Mouse (Mus musculus) forelimb bud, embryonic 11.5 days (tissue): ENCODE measurements around the gene Cd247.

Experiments used
- DNase-seq: peaks from one replicate; pipeline ENCODE4 v3.0.0-alpha.2; 2012; ENCODE audit warnings: low read depth, low spot score

Gene Cd247

DNA sequence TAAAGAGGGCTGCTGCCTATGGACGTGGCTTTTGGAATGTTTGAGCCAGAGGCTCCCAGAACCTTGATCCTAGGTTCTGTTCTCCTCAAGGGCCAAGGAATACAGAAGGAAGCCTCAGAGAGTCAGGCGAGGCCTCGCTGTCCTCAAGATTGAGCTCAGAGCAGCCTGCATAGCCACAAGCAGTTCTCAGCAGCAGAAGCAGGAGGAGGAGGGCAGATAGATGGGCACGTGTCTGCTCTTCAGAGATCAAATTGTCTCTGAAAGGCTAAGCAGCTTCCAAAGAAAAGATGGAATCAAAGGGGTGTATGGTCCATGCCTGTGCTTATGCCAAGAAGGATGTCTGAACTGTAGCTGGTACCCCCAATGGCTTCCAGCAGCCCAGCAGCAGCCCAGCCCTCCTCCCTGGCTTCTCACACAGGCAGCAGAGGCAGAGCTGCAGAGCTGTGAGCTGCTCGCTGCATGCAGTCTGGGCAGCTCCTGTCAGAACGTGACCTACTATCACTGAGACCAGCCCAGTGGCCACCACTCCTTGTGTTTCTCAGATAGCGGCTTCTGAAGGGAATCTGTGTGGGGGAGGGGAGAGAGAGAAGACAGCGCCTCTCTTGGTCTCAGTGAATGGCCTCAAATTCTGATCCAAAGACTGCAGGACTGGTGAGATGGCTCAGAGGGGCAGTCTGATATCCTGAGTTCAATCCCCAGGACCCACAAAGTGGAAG is 29.8 kb downstream of the Cd247 start:
- DNase-seq: no peak

DNA sequence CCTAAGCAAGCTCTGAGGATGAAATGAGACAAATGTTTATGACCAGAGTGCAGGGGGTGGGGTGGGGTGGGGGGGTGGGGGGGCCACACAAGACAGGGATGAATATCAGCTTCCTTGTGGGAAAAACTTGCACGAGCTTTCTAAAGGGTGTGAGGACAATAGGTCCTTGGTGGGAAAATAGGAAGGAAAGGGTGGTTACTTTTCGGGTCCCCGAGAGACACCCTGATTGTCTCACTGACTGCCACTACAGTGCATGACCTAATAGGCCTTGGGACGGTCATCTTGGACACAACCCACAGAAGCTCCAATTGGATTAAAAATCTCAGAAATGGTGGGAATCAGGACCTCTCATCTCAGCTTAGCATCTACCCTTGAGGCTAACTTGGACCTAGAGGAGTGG is 30.7 kb downstream of the Cd247 start:
- DNase-seq: no peak

DNA sequence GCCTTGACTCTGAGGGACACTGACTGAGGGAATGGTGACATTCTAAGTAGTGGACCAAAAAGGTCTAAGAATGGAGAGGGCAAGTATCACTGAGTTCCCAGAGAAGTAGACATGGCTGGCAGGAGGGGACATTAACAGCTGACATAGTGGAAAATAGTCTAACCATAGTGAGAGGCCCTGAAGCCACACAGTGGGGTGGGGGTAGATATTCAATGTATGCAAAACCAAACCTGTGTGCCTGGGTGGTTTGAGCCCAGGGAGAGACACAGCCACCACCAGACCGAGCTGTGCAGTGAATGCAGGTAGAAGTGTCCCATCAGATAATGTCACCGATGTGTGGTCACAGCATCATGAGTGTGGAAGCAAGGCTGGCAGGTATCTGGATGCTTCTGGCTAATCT is 33.5 kb downstream of the Cd247 start:
- no peak for DNase-seq

DNA sequence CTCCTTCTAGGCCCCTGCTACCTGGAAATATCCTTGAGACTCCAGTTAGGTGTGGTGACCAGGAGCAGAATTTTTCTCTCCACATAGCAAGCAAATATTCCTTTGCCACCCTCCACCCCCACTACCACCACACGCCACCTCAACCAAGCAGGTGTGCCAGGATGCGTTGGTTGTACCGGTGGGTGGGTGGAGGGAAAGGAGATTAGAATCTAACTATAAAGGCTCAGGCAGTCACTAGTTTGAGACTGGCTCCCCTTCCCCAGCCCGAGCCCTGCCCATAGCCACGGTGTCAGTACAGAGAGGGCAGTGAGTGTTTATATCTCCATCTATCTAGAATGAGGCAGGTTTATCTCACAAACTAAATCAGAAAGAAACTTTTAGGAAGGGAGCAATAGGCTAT is 39.7 kb downstream of the Cd247 start:
- no peak for DNase-seq

DNA sequence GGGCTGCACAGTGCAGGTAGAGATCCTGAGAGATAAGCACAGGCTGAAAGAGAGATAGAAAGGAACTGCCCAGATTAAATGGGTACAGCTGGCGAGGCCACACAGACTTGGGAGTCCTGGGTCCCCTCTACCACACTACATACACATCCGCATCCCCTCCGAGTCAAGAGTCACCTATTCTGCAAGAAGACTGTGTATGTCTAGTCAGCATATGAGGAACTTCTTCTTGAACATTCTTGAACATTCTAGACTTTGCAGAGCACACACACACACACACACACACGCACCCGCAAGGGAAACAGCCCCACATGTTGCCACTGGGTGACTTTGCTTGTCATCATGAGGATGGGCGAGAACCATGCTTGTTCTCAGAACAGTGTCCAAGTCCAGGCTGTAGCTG is 40.1 kb downstream of the Cd247 start:
- DNase-seq: no peak

DNA sequence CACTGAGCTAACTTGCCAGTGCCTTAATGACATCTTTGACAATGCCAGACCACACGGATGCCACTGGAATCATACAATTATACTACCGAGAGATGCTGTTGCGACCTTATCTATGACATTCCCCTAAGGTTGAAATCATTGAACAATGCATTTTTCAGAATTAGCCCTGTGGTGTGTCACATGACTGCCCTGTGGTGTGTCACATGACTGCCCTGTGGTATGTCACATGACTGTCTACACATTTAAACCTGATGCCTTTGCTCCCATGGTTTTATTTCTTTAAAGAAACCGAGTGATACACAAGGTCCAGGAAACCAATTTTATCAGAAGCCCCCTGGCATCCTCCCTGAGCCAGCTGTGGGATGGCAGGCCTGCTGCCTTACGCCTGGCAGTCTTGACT is 41.4 kb downstream of the Cd247 start:
- DNase-seq: no peak

DNA sequence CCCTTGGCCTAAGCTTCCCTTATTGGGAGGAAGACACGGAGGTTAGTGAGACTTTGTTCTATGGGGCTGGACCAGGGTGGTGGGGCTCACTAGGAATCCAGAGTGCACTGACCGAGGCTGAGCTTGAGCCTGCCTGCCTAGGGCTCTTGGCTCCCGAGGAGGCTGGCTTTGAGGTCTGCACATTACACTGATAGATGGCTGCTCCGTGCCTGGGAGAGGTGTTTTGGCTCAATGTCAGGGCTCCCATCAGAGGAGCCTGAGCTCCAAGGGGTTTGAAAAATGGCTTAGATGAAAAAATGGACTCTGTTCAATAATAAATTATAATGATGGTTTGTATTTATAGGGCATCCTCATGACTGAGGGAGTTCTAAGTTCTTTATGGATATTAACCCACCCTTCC is 44.8 kb downstream of the Cd247 start:
- DNase-seq: no peak

DNA sequence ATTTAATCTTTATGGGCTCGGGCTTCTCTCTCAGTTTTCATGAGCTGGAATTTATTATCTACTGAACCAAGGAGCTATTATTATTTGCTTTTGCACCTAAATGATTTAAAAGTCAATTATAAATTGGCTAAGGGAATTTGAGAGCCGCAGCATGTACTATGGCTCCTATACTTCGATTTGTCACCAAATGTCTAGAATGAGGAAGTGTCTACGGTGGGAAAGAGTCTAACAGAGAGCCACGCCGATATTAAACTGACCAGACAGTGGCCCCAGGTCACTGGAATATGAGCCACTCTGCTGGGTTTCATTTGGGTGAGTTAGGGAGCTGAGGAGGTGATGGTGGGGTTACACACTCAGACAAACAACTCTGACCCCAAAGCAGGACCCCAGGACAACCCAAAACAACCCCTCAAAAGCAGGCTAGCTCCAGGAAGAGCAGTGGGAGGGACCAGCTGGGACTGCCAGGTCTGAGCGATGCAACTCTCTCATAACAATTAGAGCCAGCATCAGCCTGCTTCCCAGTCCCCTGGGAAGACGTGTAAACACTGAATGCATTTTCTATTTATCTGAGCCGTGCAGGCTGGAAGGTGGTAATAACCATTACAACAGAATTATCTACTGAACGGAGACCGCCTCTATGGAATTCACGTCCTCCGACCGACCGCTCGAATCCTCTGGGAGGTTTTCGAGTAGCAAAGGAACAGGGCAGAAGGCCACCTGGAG is 45.6 kb downstream of the Cd247 start:
- DNase-seq: no peak

DNA sequence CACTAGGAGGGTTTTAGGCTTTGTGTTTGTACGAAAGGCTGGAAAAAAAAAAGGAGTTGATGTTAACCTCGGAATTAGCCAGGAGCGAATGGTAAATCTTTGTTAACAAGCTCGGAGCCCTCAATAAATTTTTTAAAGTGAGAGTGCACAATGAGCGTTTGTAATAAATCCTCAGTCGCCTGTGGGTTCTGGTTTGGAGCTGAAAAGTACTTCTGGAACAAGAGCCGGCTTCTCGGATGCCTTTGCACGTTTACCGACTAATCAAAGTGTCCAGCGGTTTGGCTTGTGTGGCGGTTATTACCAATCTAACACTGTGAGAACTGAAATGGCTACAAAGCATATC is 46.1 kb downstream of the Cd247 start:
- peak; percentile 69 for DNase-seq

DNA sequence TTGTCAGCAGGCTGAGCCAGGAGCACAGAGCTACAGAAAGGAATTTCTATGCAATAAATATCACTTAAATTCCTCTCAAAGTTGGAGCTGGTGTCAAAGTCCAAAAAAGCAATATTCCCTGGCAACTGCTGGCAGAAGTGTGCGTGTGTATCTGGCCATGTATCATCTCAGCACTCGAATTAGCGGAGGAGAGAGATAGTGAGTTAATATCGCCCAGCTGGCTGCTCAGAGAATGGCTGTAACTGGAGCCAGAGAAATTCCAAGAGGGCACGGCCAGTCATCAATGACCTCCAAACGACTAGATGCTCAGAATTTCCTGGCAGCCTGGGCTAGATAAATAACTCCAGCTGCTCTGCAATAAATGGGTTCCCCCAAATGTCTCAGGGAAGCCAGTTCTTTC is 48.0 kb downstream of the Cd247 start:
- DNase-seq: peak; percentile 74

DNA sequence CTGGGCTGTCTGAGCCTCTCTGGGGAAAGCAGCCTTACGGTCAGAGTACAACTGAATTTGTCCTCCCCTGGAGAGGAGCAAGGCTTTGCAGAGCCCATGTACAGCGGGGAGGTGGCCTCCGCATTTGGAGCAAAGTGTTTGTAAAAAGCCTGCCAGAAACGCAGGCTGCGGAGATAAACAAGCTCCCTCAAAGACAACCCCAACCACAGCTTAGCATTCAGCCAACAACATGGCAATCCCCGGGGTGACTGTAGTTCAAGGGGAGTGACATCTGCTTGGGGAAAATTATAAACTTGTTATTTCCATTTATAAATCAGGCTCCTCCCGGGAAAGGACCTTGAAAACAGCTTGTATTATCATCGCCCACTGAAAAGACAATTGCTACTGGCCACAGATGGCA is 49.1 kb downstream of the Cd247 start:
- no peak for DNase-seq

DNA sequence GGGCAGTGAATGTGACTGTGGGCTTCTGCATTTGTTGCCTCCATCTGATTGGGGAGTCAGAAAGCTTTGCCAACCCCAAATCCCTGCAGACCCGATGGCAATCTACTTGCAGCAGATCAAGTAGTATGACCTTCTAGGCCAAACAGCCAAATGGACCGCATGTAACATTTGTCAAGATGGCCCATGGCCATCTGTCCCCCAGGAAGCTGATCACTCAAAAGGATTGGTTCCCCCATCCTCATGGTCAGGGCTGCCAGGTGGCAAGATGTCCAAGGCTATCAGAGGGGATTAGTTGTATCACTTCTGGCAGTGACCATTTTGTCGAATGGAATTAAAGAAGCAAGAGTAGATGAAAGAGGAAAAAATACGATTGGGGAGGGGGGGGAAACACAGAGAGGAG is 50.7 kb downstream of the Cd247 start:
- DNase-seq: no peak

DNA sequence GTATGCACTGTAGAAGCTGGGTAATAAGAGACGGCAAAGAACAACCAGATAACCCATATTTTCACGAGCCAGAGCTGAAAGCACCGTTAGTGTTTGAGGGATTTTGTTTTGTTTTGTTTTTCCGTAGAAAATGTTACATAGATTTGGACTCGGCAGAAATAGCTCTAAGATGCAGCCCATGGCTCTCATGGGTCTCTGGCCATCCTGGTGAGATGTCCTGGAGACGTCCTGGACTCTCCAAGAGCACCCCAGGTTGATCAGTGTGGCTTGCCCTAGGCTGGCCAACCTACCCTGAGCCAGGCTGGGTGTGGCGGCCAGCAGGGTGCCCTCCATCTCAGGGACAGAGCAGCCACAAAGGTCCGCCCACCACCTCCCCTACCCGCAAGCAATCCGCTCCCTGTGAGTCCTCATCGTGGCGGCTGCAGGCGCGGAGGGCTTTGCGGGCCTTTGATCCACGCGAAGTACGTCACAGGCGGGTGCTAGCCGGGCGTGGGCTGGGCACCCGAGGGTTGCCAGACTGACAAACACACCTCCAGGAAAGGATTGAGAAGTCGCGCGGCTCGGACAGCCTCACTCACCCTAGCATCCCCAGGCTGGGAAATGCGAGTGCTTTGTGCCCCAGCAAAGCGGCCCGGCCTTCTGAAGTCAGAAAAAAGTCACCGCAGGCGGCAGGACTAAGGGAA is 52.2 kb downstream of the Cd247 start:
- no peak for DNase-seq

DNA sequence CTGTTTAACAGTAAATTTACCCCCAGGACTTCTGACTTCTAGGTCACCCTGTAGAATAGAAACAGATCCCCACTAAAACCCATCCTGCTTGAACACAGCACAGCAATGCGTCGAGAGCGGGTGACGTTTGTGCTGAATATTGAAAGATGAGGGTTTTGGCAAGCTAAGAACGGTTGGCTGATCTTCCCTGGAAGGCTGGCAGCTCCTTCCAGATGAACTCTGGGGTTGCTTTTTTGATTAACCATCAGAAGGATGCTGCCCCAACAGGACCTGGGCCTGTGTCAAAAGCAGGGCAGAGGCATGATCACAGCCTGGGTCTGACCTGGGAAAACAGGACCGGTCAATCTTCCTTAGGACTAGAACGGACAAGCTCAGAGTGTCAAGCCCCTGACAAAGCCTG is 53.7 kb downstream of the Cd247 start:
- no peak for DNase-seq

DNA sequence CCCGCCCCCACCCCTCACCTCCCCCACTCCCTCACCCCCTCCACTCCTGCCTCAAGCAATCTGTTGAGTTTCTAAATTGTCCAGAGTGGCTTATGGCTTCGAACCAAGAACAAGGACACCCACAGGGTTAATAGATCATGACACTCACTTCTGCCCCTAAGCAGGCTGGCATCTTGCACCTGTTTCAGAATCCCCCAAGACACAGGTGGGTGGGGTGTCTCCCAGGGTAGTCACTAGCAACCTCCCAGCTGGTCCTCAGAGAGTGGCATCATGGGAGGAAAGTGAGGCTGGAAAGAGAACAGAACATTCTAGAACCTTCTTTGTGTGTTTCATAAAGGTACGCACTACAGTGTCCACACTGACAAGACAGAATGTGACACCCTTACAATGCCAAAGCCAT is 55.1 kb downstream of the Cd247 start:
- DNase-seq: no peak

DNA sequence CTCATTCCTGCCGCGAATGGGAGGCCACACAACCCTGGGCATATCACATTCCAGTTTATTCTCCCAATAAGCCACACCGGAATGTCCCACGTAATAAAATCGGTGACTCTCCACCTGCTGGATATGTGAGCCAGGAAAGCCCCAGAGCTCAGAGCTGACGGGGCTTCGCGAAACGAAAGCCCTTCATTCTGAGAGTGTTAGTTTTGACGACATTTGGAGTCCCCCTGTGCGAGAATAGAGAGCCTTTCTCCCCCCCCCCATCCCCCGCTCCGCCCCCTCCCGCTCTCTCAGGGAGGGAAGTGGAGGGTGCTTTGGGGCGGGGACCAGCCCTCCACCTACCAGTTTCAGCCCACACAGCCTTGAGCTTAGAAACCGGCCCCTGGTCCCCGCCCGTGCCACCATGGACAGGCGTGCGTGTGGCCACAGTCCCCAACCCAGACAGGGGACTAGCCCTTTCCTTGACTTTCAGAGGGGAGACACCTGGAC is 56.0 kb downstream of the Cd247 start:
- peak; percentile 62 for DNase-seq

DNA sequence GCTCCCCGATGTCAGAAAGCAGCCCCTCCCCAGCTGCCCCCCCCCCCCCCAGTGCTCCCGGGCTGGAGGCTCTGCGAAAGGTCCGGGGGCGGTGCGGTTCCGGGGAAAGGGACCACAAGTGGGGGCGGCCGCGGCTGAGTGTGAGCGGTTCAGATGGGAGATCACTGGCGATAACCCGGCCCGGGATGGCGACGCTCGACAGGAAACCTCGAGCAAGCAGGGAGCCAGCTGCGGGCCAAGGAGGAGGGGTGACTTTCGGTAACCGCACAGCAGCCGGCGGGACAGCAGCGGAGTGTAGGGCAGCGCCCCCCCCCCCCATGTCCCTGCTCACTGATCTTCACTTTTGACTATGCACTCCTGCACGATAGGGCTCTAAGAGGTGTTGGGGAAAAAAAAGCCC is 56.5 kb downstream of the Cd247 start:
- no peak for DNase-seq

DNA sequence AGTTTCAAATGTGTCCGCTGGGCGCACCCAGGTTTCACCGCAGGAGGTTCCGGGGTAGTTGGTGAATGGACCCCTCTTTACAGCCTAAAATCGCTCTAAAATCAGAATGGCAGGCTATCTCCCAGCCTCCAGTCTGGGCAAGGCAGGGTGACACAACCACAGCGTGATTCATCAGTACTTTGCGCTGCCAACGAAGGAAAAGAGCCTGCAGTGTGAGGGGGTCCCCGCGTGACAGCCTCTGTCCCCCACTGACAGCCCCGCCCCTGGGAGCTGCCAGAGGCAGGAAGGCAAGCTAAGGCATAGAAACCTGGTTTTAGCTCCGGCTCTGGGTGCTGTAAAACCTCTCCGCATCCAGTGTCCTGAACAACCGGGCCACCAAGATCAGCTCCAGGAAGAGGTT is 56.9 kb downstream of the Cd247 start:
- DNase-seq: no peak

DNA sequence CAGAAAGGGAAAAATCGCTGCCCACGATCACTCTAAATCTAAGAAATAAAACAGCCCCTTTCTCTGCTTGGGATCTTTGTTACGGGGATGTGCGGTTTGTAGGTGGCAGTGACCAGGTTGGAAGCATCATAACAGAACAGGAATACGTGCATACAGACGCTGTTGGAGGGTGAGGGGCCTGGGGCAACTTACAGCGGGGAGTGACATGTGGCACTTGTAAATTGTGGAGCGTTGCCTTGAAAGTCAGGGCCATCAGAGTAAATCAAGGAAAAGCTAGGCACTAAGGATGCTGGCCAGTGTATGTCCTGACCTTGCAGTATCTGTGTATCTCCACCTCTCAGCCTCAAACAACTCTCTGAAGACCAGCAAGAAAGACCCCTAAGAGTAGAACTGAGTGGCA is 59.9 kb downstream of the Cd247 start:
- no peak for DNase-seq

DNA sequence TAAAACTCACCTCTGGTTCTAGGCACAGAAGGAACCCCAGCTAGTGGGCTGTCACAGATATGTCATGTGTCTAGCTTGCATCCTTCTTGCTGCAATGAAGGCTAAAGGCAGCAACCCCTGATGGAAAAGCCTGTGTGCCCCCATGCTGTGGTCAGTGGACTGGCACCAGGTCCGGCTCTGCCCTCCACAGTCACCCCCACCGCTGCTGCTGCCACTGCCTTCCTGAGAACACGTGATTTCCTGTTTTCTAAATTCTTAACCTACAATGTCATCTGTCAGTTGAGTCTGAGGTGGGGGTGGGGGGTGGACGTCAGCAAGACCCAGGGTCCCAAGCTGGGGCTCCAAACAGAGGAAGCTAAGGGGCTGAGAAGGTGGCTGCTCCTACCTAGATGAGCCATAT is 60.4 kb downstream of the Cd247 start:
- DNase-seq: no peak

DNA sequence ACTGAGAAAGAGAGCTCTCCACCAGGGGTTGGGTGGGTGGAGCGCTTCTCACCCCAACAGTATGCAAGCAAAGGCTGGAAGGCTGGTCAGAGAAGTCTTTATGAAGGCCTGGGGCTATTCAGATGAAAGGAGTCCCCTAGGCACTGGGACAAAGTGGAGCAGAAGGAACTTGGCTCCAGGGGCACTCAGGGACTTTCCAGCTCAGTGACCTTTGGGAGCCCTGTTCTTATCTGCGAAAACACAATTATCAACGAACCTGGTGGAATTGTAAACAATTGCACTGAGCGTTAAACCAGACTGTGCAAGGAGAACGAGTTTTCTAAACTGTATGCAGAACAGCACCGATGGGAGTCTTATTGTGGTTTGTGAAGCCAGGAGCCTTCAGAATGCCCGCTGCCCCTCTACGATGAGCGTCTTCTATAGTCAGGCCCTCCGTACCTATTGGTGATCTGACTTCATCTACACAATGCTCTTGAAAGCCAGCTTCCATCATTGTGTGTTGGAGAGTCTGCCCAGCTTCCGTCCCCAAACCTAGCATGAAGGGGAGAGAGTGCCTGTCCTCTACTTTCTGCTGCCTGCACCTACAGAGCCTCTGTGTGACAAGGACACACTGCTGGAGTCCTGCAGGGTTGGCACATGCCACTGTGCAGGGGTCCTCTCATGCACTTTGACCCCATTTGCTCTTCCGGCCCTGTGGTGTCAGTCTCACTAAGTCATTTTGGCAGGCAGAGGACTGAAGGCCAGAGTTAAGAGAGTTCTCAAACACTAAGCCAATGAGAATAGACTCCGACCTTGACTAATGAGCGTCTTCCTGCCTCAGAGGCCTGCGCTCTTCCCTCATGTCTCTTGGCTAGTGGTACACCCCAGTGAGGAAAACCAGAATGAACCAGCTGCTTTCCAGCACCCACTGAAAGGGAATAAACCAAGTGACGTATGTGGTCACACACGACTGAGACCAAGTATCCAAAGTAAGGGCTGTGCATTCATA is 61.3 kb downstream of the Cd247 start:
- no peak for DNase-seq

DNA sequence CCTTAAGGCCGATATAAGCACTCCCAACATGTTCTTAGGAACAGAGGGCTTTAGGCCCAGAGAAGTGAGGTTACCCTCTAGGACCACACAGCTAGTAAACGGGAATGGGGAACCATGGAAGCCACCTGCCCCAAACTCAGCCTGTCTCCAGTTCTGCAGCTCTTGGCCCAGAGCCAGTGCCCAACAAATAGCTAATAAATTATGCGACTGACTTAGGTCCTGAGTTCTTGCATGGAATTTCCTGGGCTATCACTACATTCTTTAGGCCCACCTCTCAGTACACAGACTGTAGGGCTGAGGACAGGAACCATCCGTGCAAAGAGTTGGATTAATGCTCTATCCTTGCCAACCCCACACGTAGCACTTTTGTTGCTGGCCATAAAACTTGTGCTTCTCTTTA is 63.6 kb downstream of the Cd247 start:
- DNase-seq: no peak
